Mouse (Mus musculus) adrenal gland, postnatal 4 days (tissue): ENCODE measurements at regions not wholly inside any gene's neighbourhood (a gene's known extent, or its start where the extent isn't known, plus 50 kb on each side); places are given as distances from the start of the nearest gene placed in this dataset.

Experiments
- DNase-seq, 2 experiments: peaks; one replicate each; pipeline ENCODE4 v3.0.0; 2021 to 2022; ENCODE audit warnings: low spot score in 2 of 2, mixed read lengths in 2 of 2

- DNase-seq: no peak
Measured at GRCm38 (mm10) chr15:69389575-69389974, 2888.9 kb upstream of the Lrrc6 start.

GRCm38 (mm10) chr15:69387466-69387865, 2886.8 kb upstream of the Lrrc6 start:
- DNase-seq: no peak

- DNase-seq: no peak
Measured at GRCm38 (mm10) chr15:69365440-69365839, 2864.7 kb upstream of the Lrrc6 start.

GRCm38 (mm10) chr15:69350053-69350739, 2849.5 kb upstream of the Lrrc6 start:
- DNase-seq: no peak

GRCm38 (mm10) chr15:69346065-69346464, 2845.4 kb upstream of the Lrrc6 start:
- DNase-seq: no peak

GRCm38 (mm10) chr15:69342759-69343158, 2842.0 kb upstream of the Lrrc6 start:
- DNase-seq: no peak

- DNase-seq: no peak
Measured at GRCm38 (mm10) chr15:69336491-69336890, 2835.8 kb upstream of the Lrrc6 start.

- no peak for DNase-seq
Measured at GRCm38 (mm10) chr15:69326537-69326936, 2825.8 kb upstream of the Lrrc6 start.

- DNase-seq: no peak
Measured at GRCm38 (mm10) chr15:69303100-69303499, 2802.4 kb upstream of the Lrrc6 start.

- no peak for DNase-seq
Measured at GRCm38 (mm10) chr15:69291273-69291672, 2790.6 kb upstream of the Lrrc6 start.

- DNase-seq: no peak
Measured at GRCm38 (mm10) chr15:69275546-69276255, 2775.0 kb upstream of the Lrrc6 start.

GRCm38 (mm10) chr15:69274225-69274766, 2773.6 kb upstream of the Lrrc6 start:
- no peak for DNase-seq

- DNase-seq: no peak
Measured at GRCm38 (mm10) chr15:69273518-69273917, 2772.8 kb upstream of the Lrrc6 start.

- no peak for DNase-seq
Measured at GRCm38 (mm10) chr15:69261940-69262339, 2761.2 kb upstream of the Lrrc6 start.

- no peak for DNase-seq
Measured at GRCm38 (mm10) chr15:69257161-69257778, 2756.6 kb upstream of the Lrrc6 start.

- no peak for DNase-seq
Measured at GRCm38 (mm10) chr15:69253698-69254097, 2753.0 kb upstream of the Lrrc6 start.

GRCm38 (mm10) chr15:69252095-69252494, 2751.4 kb upstream of the Lrrc6 start:
- DNase-seq: no peak

GRCm38 (mm10) chr15:69246190-69246966, 2745.7 kb upstream of the Lrrc6 start:
- DNase-seq: no peak

- no peak for DNase-seq
Measured at GRCm38 (mm10) chr15:69235271-69235670, 2734.6 kb upstream of the Lrrc6 start.

GRCm38 (mm10) chr15:69224619-69225587, 2724.2 kb upstream of the Lrrc6 start:
- no peak for DNase-seq
